Mouse (Mus musculus) myocyte (in vitro differentiated cells): ENCODE measurements around the gene Mrtfb. TPM values are rescaled to one million over a fixed set of nuclear protein-coding genes. Genes with fewer than 3 reads are reported as not detected.
A peak's percentile ranks its signal among the peaks of the same experiment; 100 is the strongest.

Experiments used
- H3K27me3 ChIP-seq: one replicate; pipeline ENCODE4 v1.6.1; 2011; ENCODE audit not compliant: control insufficient read depth, insufficient read depth, insufficient read length
- H3K36me3 ChIP-seq: one replicate; pipeline ENCODE4 v1.6.1; 2011; ENCODE audit not compliant: control insufficient read depth, insufficient read depth
- H3K4me2 ChIP-seq: one replicate; pipeline ENCODE4 v1.6.1; 2011; ENCODE audit warnings: low read depth, control low read depth
- H3K4me3 ChIP-seq: one replicate; pipeline ENCODE4 v1.5.1; 2011; ENCODE audit warnings: mild to moderate bottlenecking, control low read depth, moderate library complexity
- H3K79me2 ChIP-seq: one replicate; pipeline ENCODE4 v1.6.1; 2011; ENCODE audit not compliant: control insufficient read depth, insufficient read depth
- H3ac ChIP-seq: one replicate; pipeline ENCODE4 v1.6.1; 2011; ENCODE audit not compliant: control insufficient read depth, insufficient read length
- CEBPB ChIP-seq: IDR thresholded peaks from 2 replicates; pipeline ENCODE4 v1.6.1; 2011; ENCODE audit warnings: mild to moderate bottlenecking, moderate library complexity; ENCODE audit not compliant: poor library complexity, insufficient read depth, severe bottlenecking
- E2F4 ChIP-seq: IDR thresholded peaks from one replicate; pipeline ENCODE4 v1.6.1; 2011; ENCODE audit warnings: mild to moderate bottlenecking, control low read depth, moderate library complexity; ENCODE audit not compliant: insufficient read depth
- MAX ChIP-seq: IDR thresholded peaks from one replicate; pipeline ENCODE4 v1.6.1; 2011; ENCODE audit warnings: low read depth, mild to moderate bottlenecking, control low read depth
- MYOD1 ChIP-seq, 3 experiments: IDR thresholded peaks; one replicate each; pipeline ENCODE4 v1.6.1; 2011; ENCODE audit warnings: control low read depth in 2 of 3, low read depth in 2 of 3, mild to moderate bottlenecking in 2 of 3, moderate library complexity in 1 of 3; ENCODE audit not compliant: insufficient read length in 2 of 3, control insufficient read depth in 1 of 3
- MYOG ChIP-seq, 3 experiments: IDR thresholded peaks; one replicate each; pipeline ENCODE4 v1.6.1; 2011; ENCODE audit warnings: control low read depth in 2 of 3, low read depth in 2 of 3, mild to moderate bottlenecking in 2 of 3; ENCODE audit not compliant: insufficient read length in 2 of 3, control insufficient read depth in 1 of 3, insufficient read depth in 1 of 3
- POLR2A ChIP-seq: IDR thresholded peaks from one replicate; pipeline ENCODE4 v1.6.1; 2011; ENCODE audit warnings: low read depth, mild to moderate bottlenecking, control low read depth, moderate library complexity; ENCODE audit not compliant: insufficient read length
- POLR2AphosphoS2 ChIP-seq: IDR thresholded peaks from one replicate; pipeline ENCODE4 v1.6.1; 2011; ENCODE audit warnings: low read depth, control low read depth; ENCODE audit not compliant: insufficient read length
- REST ChIP-seq: IDR thresholded peaks from one replicate; pipeline ENCODE4 v1.6.1; 2011; ENCODE audit warnings: mild to moderate bottlenecking, control low read depth, moderate library complexity; ENCODE audit not compliant: insufficient read depth, insufficient read length
- SRF ChIP-seq: IDR thresholded peaks from one replicate; pipeline ENCODE4 v1.6.1; 2011; ENCODE audit warnings: low read depth; ENCODE audit not compliant: control insufficient read depth, insufficient read length
- TCF12 ChIP-seq: IDR thresholded peaks from one replicate; pipeline ENCODE4 v1.6.1; 2011; ENCODE audit warnings: mild to moderate bottlenecking, control low read depth; ENCODE audit not compliant: poor library complexity, insufficient read depth, severe bottlenecking
- TCF3 ChIP-seq: IDR thresholded peaks from one replicate; pipeline ENCODE4 v1.6.1; 2011; ENCODE audit warnings: low read depth, control low read depth; ENCODE audit not compliant: insufficient read length
- USF1 ChIP-seq: IDR thresholded peaks from one replicate; pipeline ENCODE4 v1.6.1; 2011; ENCODE audit warnings: low read depth, mild to moderate bottlenecking, control low read depth, moderate library complexity
- polyA plus RNA-seq: library from polyadenylated mRNA; unstranded; fragments of >200 nt; fragmentation: generic; extraction: Trizol; gene quantifications from one replicate; pipeline ENCODE4 v1.2.1, GENCODE M21; 2012; ENCODE audit warnings: missing spikeins

The Mrtfb gene
- polyA plus RNA-seq, 1 experiment = 5.2 TPM

DNA sequence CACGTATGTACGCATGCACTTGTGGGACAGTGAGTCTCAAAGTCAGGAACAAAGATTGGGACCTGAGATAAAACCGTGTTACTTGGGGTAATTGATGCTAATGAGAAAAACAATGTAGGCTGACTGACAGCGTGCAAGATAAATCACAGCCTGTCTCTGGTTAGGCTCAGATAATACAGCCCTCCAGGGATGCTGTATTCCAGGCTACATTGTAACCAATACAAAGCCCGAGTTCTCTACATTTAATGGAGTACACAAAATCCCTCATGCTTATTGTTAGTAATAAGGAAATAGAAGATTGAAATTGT is 1.2 kb downstream of the Mrtfb start:
- Histone ChIP-seq H3K36me3 (no peaks in the 10 kb centered on the region), H3K79me2 (peaks cover 53% of the 10 kb centered on the region), H3K4me3 (peak overlapping the region; percentile 59), H3K4me2 (peak overlapping the region; percentile 87), H3K27me3 (no peaks in the 10 kb centered on the region), H3ac (peak overlapping the region; percentile 62)
- no peak for TF ChIP-seq REST
- no peak for TF ChIP-seq MYOD1 (IDR thresholded peaks at IDR 0.05; ENCODE audit: control insufficient read depth in 1 of 3, insufficient read length in 2 of 3, low read depth in 2 of 3)
- no peak for TF ChIP-seq CEBPB
- TF ChIP-seq TCF3 = no peak
- no peak for TF ChIP-seq MAX
- TF ChIP-seq USF1 = no peak
- no peak for TF ChIP-seq POLR2A
- no peak for TF ChIP-seq MYOG (IDR thresholded peaks at IDR 0.05; ENCODE audit: control insufficient read depth in 1 of 3, insufficient read depth in 1 of 3, insufficient read length in 2 of 3, low read depth in 2 of 3)
- TF ChIP-seq TCF12 = no peak
- no peak for TF ChIP-seq SRF
- no peak for TF ChIP-seq POLR2AphosphoS2
- no peak for TF ChIP-seq E2F4

DNA sequence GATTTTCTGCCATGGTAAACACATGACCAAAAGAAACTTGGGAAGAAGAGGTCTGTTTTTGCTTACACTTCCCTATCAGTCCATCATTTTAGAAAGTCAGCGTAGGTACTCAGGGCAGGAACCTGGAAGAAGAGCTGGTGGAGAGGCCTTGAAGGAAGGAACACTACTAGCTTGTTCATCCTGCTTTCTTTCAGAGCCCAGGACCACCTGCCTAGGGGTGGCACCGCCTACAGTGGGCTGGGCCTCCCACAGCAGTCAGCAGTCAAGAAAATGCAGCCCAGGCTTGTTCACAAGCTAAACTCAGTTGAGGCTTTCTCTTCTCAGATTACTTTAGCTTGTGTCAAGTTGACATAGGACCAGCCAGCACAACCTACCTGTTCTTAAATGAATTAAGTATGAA is 2.7 kb downstream of the Mrtfb start:
- H3K4me2 ChIP-seq = no peak overlapping the region
- no peak overlapping the region for H3ac ChIP-seq
- H3K79me2 ChIP-seq = peaks cover 67% of the 10 kb centered on the region

DNA sequence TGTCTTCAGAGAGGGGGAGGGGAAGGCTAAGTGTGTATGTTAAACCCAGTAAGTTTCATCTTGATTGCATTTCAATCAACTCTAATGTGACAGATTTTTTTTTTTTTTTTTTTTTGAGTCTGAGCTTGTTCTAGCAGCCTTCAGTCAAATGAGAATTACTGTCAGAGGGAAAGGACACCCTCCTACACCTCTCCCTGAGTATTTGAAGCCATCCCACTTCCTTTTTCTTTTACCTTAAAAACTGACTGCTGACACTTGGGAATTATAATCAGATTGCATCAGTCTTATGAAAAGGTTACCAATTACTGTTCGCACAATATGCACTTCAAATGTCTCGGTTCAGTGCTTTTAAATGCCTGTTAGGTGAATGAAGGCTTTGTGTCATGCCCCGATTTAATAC is 10.0 kb downstream of the Mrtfb start:
- Histone ChIP-seq H3K27me3 (no peaks in the 10 kb centered on the region), H3K79me2 (peaks cover 30% of the 10 kb centered on the region), H3K36me3 (peaks cover 19% of the 10 kb centered on the region), H3K4me3 (no peak overlapping the region), H3K4me2 (no peak overlapping the region), H3ac (no peak overlapping the region)
- TF ChIP-seq POLR2A (no peak), SRF (no peak), TCF12 (no peak), MYOD1 (IDR thresholded peaks at IDR 0.05; ENCODE audit: control insufficient read depth in 1 of 3, insufficient read length in 2 of 3, low read depth in 2 of 3) (no peak), POLR2AphosphoS2 (no peak), CEBPB (no peak), E2F4 (no peak), USF1 (no peak), MYOG (IDR thresholded peaks at IDR 0.05; ENCODE audit: control insufficient read depth in 1 of 3, insufficient read depth in 1 of 3, insufficient read length in 2 of 3, low read depth in 2 of 3) (no peak), REST (no peak)

More for the DNA sequence above, 2.7 kb downstream of the Mrtfb start:
- TF ChIP-seq POLR2AphosphoS2 (no peak), MYOG (IDR thresholded peaks at IDR 0.05; ENCODE audit: control insufficient read depth in 1 of 3, insufficient read depth in 1 of 3, insufficient read length in 2 of 3, low read depth in 2 of 3) (no peak), SRF (no peak), USF1 (no peak)
- Histone ChIP-seq H3K27me3 (no peaks in the 10 kb centered on the region), H3K36me3 (no peaks in the 10 kb centered on the region), H3K4me3 (no peak overlapping the region)

DNA sequence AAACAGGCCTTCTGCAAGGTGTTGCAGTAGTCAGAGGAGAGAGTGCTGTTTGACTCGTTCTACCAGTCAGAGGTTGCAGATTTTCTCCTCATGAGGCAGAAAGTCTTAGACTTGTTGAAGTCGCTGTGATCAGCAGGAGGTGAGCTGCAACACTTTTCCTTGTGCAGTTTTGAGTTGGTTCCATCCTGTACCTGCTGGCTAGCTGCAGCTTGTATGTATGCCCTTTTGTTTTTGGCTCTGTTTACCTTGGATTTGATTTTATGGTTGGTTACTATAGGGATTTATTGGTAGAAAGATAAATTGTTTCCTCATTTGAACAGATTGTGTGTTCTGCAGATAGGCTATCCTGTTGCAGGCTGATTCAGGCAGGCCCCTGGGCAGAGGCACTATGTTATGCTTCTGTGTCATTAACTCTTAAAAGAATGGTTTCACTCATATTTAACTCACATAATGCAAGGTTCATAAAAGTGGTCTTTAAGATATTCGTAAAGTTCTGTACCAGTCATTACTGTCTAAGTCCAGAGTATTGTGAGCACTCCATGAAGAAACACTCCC is 11.1 kb downstream of the Mrtfb start:
- no peak for TF ChIP-seq TCF3
- TF ChIP-seq MYOD1 (IDR thresholded peaks at IDR 0.05; ENCODE audit: control insufficient read depth in 1 of 3, insufficient read length in 2 of 3, low read depth in 2 of 3) = no peak
- no peak for TF ChIP-seq E2F4
- TF ChIP-seq POLR2AphosphoS2 = no peak
- no peak for TF ChIP-seq REST
- no peak for TF ChIP-seq TCF12
- no peak for TF ChIP-seq USF1
- TF ChIP-seq MYOG (IDR thresholded peaks at IDR 0.05; ENCODE audit: control insufficient read depth in 1 of 3, insufficient read depth in 1 of 3, insufficient read length in 2 of 3, low read depth in 2 of 3) = no peak
- TF ChIP-seq POLR2A = no peak
- TF ChIP-seq SRF = no peak
- Histone ChIP-seq H3K27me3 (no peaks in the 10 kb centered on the region), H3K4me2 (no peak overlapping the region), H3K79me2 (peaks cover 25% of the 10 kb centered on the region), H3K36me3 (peaks cover 19% of the 10 kb centered on the region), H3K4me3 (no peak overlapping the region), H3ac (no peak overlapping the region)

DNA sequence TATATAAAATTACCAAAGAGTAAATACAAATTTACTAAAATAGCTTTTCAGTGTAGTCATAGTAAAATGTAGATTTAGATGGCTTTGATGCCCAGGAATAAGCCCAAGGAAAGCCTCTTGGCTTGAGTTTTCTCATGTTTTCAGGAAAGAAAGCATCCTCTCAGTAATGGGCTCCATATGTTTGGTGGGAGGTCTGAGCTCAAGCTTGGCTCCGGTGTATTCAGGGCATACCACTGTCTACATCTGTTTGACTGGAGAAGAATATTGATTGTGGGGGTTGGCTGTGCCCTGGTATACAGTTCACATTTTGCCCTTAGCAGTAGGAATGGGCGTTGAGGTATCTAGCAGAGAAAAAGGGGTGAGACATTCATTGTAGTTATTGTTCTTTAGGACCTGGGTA is 13.1 kb downstream of the Mrtfb start:
- Histone ChIP-seq H3K4me3 (no peak overlapping the region), H3K79me2 (peaks cover 14% of the 10 kb centered on the region), H3K27me3 (no peaks in the 10 kb centered on the region), H3K4me2 (no peak overlapping the region), H3K36me3 (peaks cover 20% of the 10 kb centered on the region), H3ac (no peak overlapping the region)
- TF ChIP-seq TCF12 (no peak), TCF3 (no peak), POLR2A (no peak), MAX (no peak), CEBPB (no peak), USF1 (no peak), POLR2AphosphoS2 (no peak), MYOD1 (IDR thresholded peaks at IDR 0.05; ENCODE audit: control insufficient read depth in 1 of 3, insufficient read length in 2 of 3, low read depth in 2 of 3) (no peak), MYOG (IDR thresholded peaks at IDR 0.05; ENCODE audit: control insufficient read depth in 1 of 3, insufficient read depth in 1 of 3, insufficient read length in 2 of 3, low read depth in 2 of 3) (no peak)
